Mouse (Mus musculus) kidney, embryonic 14.5 days (tissue): ENCODE measurements around the gene Hip1r. TPM values are rescaled to one million over a fixed set of nuclear protein-coding genes. Genes with fewer than 3 reads are reported as not detected.

ENCODE experiments used
- ATAC-seq: fragments of 200-750 bp; cut with Nextera tagmentation; 2 replicates; pipeline ENCODE4 v1.8.0; 2017; ENCODE audit warnings: moderate number of reproducible peaks, mild to moderate bottlenecking, moderate TSS enrichment, moderate library complexity; ENCODE audit not compliant: low FRiP score, low TSS enrichment
- H3K27ac ChIP-seq: fragments of 300-500 bp; sonication (generic); 2 replicates; pipeline ENCODE4 v1.5.1; 2014; ENCODE audit warnings: low read depth, mild to moderate bottlenecking, low read length, moderate library complexity, mixed read lengths
- H3K27me3 ChIP-seq: fragments of 300-500 bp; sonication (generic); 2 replicates; pipeline ENCODE4 v1.6.1; 2014; ENCODE audit warnings: mild to moderate bottlenecking, low read length; ENCODE audit not compliant: control insufficient read depth, insufficient read depth
- H3K36me3 ChIP-seq: fragments of 300-500 bp; sonication (generic); 2 replicates; pipeline ENCODE4 v1.6.1; 2014; ENCODE audit warnings: low read length, mixed read lengths; ENCODE audit not compliant: control insufficient read depth, insufficient read depth
- H3K4me1 ChIP-seq: fragments of 300-500 bp; sonication (generic); 2 replicates; pipeline ENCODE4 v1.6.1; 2014; ENCODE audit warnings: low read length, mixed read lengths; ENCODE audit not compliant: control insufficient read depth, insufficient read depth
- H3K4me2 ChIP-seq: fragments of 300-500 bp; sonication (generic); replicated peaks from 2 replicates; pipeline ENCODE4 v1.6.1; 2014; ENCODE audit warnings: low read depth, mild to moderate bottlenecking, low read length
- H3K4me3 ChIP-seq: fragments of 300-500 bp; sonication (generic); 2 replicates; pipeline ENCODE4 v1.5.1; 2014; ENCODE audit warnings: mild to moderate bottlenecking, low read length
- H3K9ac ChIP-seq: fragments of 300-500 bp; sonication (generic); 2 replicates; pipeline ENCODE4 v1.6.1; 2014; ENCODE audit warnings: low read depth, mild to moderate bottlenecking, low read length, moderate library complexity
- H3K9me3 ChIP-seq: fragments of 300-500 bp; sonication (generic); 2 replicates; pipeline ENCODE4 v1.6.1; 2016; ENCODE audit warnings: low read length; ENCODE audit not compliant: control insufficient read depth
- WGBS: fragments of 180-500 bp; shearing (Covaris S2); extraction: QIAGEN DNeasy Blood & Tissue Kit; methylation state at CpG from one replicate; pipeline ENCODE4 v1.1.7; 2014; 5-methylcytosine and 5-hydroxymethylcytosine counted together
- polyA plus RNA-seq: library from polyadenylated mRNA; unstranded; fragments of >200 nt; fragmentation: Nextera tagmentation; extraction: Ambion mirVana; gene quantifications from 2 replicates; pipeline ENCODE4 v1.2.1, GENCODE M21; 2014

Gene Hip1r
- polyA plus RNA-seq, 1 experiment from 2014 or later = 13.0 TPM

GRCm38 (mm10) chr5:123966759-123967158 lies 6.7 kb upstream of the Hip1r start:
- 88% methylated on average over 2 of the region's 2 CpGs for WGBS
- ATAC-seq = no peak

GRCm38 (mm10) chr5:123968468-123968867 lies 5.0 kb upstream of the Hip1r start:
- H3K27ac ChIP-seq = no peak overlapping the region
- H3K4me2 ChIP-seq = no peak overlapping the region
- H3K9ac ChIP-seq = no peak overlapping the region
- no peak overlapping the region for H3K4me3 ChIP-seq
- no peaks in the 10 kb centered on the region; the same call in 1 of the 2 replicates for H3K27me3 ChIP-seq
- ATAC-seq = no peak
- 0 out of 2 replicates have a peak, but pooled peaks cover 2% of the 10 kb centered on the region for H3K4me1 ChIP-seq
- WGBS = 66% methylated on average over 5 of the region's 5 CpGs
- H3K9me3 ChIP-seq = no peaks in the 10 kb centered on the region
- no peaks in the 10 kb centered on the region for H3K36me3 ChIP-seq

More at GRCm38 (mm10) chr5:123966759-123967158, 6.7 kb upstream of the Hip1r start:
- Histone ChIP-seq H3K27ac (no peak overlapping the region), H3K27me3 (no peaks in the 10 kb centered on the region), H3K36me3 (no peaks in the 10 kb centered on the region), H3K4me2 (no peak overlapping the region), H3K9me3 (no peaks in the 10 kb centered on the region), H3K4me3 (no peak overlapping the region), H3K4me1 (0 out of 2 replicates have a peak, but pooled peaks cover 2% of the 10 kb centered on the region), H3K9ac (no peak overlapping the region)

- no peaks in the 10 kb centered on the region for H3K9me3 ChIP-seq
- no peak overlapping the region for H3K4me2 ChIP-seq
- H3K27me3 ChIP-seq = no peaks in the 10 kb centered on the region; the same call in 1 of the 2 replicates
- no peaks in the 10 kb centered on the region for H3K36me3 ChIP-seq
- H3K4me3 ChIP-seq = no peak overlapping the region
- H3K27ac ChIP-seq = no peak overlapping the region
- no peak for ATAC-seq
- H3K9ac ChIP-seq = no peak overlapping the region
- H3K4me1 ChIP-seq = 0 out of 2 replicates have a peak, but pooled peaks cover 3% of the 10 kb centered on the region
- 58% methylated on average over 8 of the region's 8 CpGs for WGBS
These were observed 4.2 kb upstream of the Hip1r start for GRCm38 (mm10) chr5:123969216-123969615.

- Histone ChIP-seq H3K27ac (no peak overlapping the region), H3K9me3 (no peaks in the 10 kb centered on the region), H3K4me1 (0 out of 2 replicates have a peak, but pooled peaks cover 17% of the 10 kb centered on the region), H3K27me3 (peaks cover 4% of the 10 kb centered on the region; the same call in 1 of the 2 replicates), H3K36me3 (no peaks in the 10 kb centered on the region), H3K4me2 (no peak overlapping the region), H3K4me3 (no peak overlapping the region), H3K9ac (no peak overlapping the region)
- WGBS = 84% methylated on average over 4 of the region's 4 CpGs
- no peak for ATAC-seq
These were observed 2.9 kb upstream of the Hip1r start for GRCm38 (mm10) chr5:123970576-123970975.

- ATAC-seq = no peak
- H3K27ac ChIP-seq = no peak overlapping the region
- 83% methylated on average over 6 of the region's 6 CpGs for WGBS
These were observed 975 bp upstream of the Hip1r start for GRCm38 (mm10) chr5:123972453-123972852.

GRCm38 (mm10) chr5:123974179-123974485 lies 704 bp downstream of the Hip1r start:
- Histone ChIP-seq H3K4me3 (peak overlapping the region; percentile 71), H3K27me3 (peaks cover 9% of the 10 kb centered on the region; the same call in 1 of the 2 replicates), H3K4me1 (peaks cover 31% of the 10 kb centered on the region; the same call in 1 of the 2 replicates), H3K36me3 (no peaks in the 10 kb centered on the region), H3K9ac (peak overlapping the region; percentile 84), H3K27ac (no peak overlapping the region), H3K4me2 (peak overlapping the region; percentile 93), H3K9me3 (no peaks in the 10 kb centered on the region)
- under 1% methylated on average over 14 of the region's 14 CpGs for WGBS
- ATAC-seq = no peak

More at GRCm38 (mm10) chr5:123972453-123972852, 975 bp upstream of the Hip1r start:
- H3K4me2 ChIP-seq = no peak overlapping the region
- H3K9ac ChIP-seq = no peak overlapping the region
- no peaks in the 10 kb centered on the region for H3K36me3 ChIP-seq
- H3K4me1 ChIP-seq = peaks cover 26% of the 10 kb centered on the region; the same call in 1 of the 2 replicates
- no peaks in the 10 kb centered on the region for H3K9me3 ChIP-seq
- H3K4me3 ChIP-seq = no peak overlapping the region
- peaks cover 9% of the 10 kb centered on the region; the same call in 1 of the 2 replicates for H3K27me3 ChIP-seq

GRCm38 (mm10) chr5:123974616-123975111 lies 1.2 kb downstream of the Hip1r start:
- Histone ChIP-seq H3K27ac (no peak overlapping the region), H3K9ac (peak overlapping the region; percentile 84; the same call in 1 of the 2 replicates), H3K27me3 (peaks cover 9% of the 10 kb centered on the region; the same call in 1 of the 2 replicates), H3K9me3 (no peaks in the 10 kb centered on the region), H3K36me3 (no peaks in the 10 kb centered on the region), H3K4me3 (peak overlapping the region; percentile 71), H3K4me1 (peaks cover 31% of the 10 kb centered on the region; the same call in 1 of the 2 replicates), H3K4me2 (peak overlapping the region; percentile 93)
- ATAC-seq = no peak
- WGBS = 19% methylated on average over 11 of the region's 11 CpGs

- Histone ChIP-seq H3K4me1 (peaks cover 31% of the 10 kb centered on the region; the same call in 1 of the 2 replicates), H3K27ac (peak overlapping the region; percentile 62), H3K4me3 (no peak overlapping the region), H3K9ac (no peak overlapping the region), H3K27me3 (peaks cover 9% of the 10 kb centered on the region; the same call in 1 of the 2 replicates), H3K36me3 (no peaks in the 10 kb centered on the region), H3K9me3 (no peaks in the 10 kb centered on the region), H3K4me2 (peak overlapping the region; percentile 93; the same call in 1 of the 2 replicates)
- no peak for ATAC-seq
- WGBS = 58% methylated on average over 6 of the region's 6 CpGs
These were observed 2.3 kb downstream of the Hip1r start for GRCm38 (mm10) chr5:123975668-123976180.

GRCm38 (mm10) chr5:123977231-123977630 lies 3.8 kb downstream of the Hip1r start:
- 30% methylated on average over 3 of the region's 3 CpGs for WGBS
- no peak for ATAC-seq

More at GRCm38 (mm10) chr5:123977231-123977630, 3.8 kb downstream of the Hip1r start:
- no peak overlapping the region for H3K4me2 ChIP-seq
- H3K4me1 ChIP-seq = peaks cover 33% of the 10 kb centered on the region; the same call in 1 of the 2 replicates
- H3K9ac ChIP-seq = no peak overlapping the region
- H3K27ac ChIP-seq = peak overlapping the region; percentile 26; the same call in 1 of the 2 replicates
- no peaks in the 10 kb centered on the region for H3K36me3 ChIP-seq
- H3K9me3 ChIP-seq = no peaks in the 10 kb centered on the region
- no peak overlapping the region for H3K4me3 ChIP-seq
- peaks cover 9% of the 10 kb centered on the region; the same call in 1 of the 2 replicates for H3K27me3 ChIP-seq
